Mouse (Mus musculus): Measurements from ENCODE around the gene Frmpd3. TPM values are rescaled to one million over a fixed set of nuclear protein-coding genes. Genes with fewer than 3 reads are reported as not detected.

The Frmpd3 gene
- polyA plus RNA-seq, 1 experiment from 2014 or later, result not detected

MicroRNA genes within 50 kb of the gene (microRNA counts, 519-probe panel; counts per million panel counts)
- 1,993 counts per million, percentile 41 among the panel's probes with 10 or more counts for microRNA mmu-miR-3475

Small RNA genes lying within 50 kb of the gene (microRNA-seq; reads per million reads assigned to microRNA genes)
- gene Mir3475, result 4.6 reads per million, percentile 13 among the genes with 10 or more reads in this experiment

Other genes with a start within 250 kb of the Frmpd3 start
- gene Prps1, start 114.3 kb downstream of the Frmpd3 start, polyA plus RNA-seq (2015; fragmentation: Nextera tagmentation; extraction: Ambion mirVana), result 17.3 and 19.7 TPM in 2 replicates